Comparison of ENCODE assay signal across 24 mouse cellular contexts in genomic region chr5:134848571-134848970, GRCm38 (mm10). TPM values are rescaled to one million over a fixed set of nuclear protein-coding genes. Genes with fewer than 3 reads are reported as not detected.
DNase-seq lines count a peak whose midpoint lies in the region; ATAC-seq lines count a peak whose summit lies in the region.
"Had no signal": no experiment of that assay in that cellular context is flagged by ENCODE, and none has a peak within 500 bp of the region (broad histone marks: within the 10 kb centered on the region; RNA-seq: fewer than 3 reads in every experiment).

No protein-coding gene starts in this region.

- H3K27ac ChIP-seq in kidney, embryonic 14.5 days (ENCODE audit: low read depth, low read length) = no peak overlapping the region
- H3K27ac ChIP-seq in midbrain, embryonic 11.5 days (ENCODE audit: low read depth, low read length) = no peak overlapping the region
- H3K27ac ChIP-seq in midbrain, embryonic 16.5 days (ENCODE audit: low read length) = no peak overlapping the region
- H3K27ac ChIP-seq: embryonic facial prominence, embryonic 12.5 days; forebrain, embryonic 10.5 days; forebrain, embryonic 12.5 days had no signal

- peak; percentile 43 for DNase-seq in kidney, adult 11 months
- peak; percentile 21 to 38 for DNase-seq in kidney, adult 8-10 months
- DNase-seq in kidney, postnatal 10 days = no peak
- peak; percentile 75 for DNase-seq in midbrain, embryonic 11.5 days (ENCODE audit: low spot score, missing footprints)
- DNase-seq in fibroblast of lung, adult 2 months (ENCODE audit: low read depth) = peak; percentile 58
- no peak for DNase-seq in natural killer cell, adult 2 months (ENCODE audit: low spot score in 2 of 2)
- DNase-seq: adrenal gland, adult 2 months; adrenal gland, postnatal 10 days; adrenal gland, postnatal 25 days; cerebellum, adult 11 months; cerebellum, adult 18-20 months; cerebellum, adult 8-10 months; cerebellum, adult 9-11 months; cerebellum, postnatal 36 days; embryo, embryonic 11 days had no signal

- H3K36me3 ChIP-seq in kidney, embryonic 14.5 days (ENCODE audit: control insufficient read depth, insufficient read depth, low read length) = no peaks in the 10 kb centered on the region
- H3K36me3 ChIP-seq in midbrain, embryonic 11.5 days (ENCODE audit: control insufficient read depth, insufficient read depth, low read length) = no peaks in the 10 kb centered on the region
- no peaks in the 10 kb centered on the region for H3K36me3 ChIP-seq in midbrain, embryonic 16.5 days (ENCODE audit: control insufficient read depth, insufficient read depth, low read length)
- H3K36me3 ChIP-seq: embryonic facial prominence, embryonic 12.5 days; forebrain, embryonic 10.5 days; forebrain, embryonic 12.5 days had no signal

- no peak overlapping the region for H3K9ac ChIP-seq in kidney, embryonic 14.5 days (ENCODE audit: low read depth, low read length)
- no peak overlapping the region for H3K9ac ChIP-seq in midbrain, embryonic 11.5 days (ENCODE audit: low read length)
- no peak overlapping the region for H3K9ac ChIP-seq in midbrain, embryonic 16.5 days (ENCODE audit: low read depth, low read length)
- H3K9ac ChIP-seq: embryonic facial prominence, embryonic 12.5 days; forebrain, embryonic 12.5 days had no signal

- H3K9me3 ChIP-seq in kidney, embryonic 14.5 days (ENCODE audit: control insufficient read depth, low read length) = no peaks in the 10 kb centered on the region
- no peaks in the 10 kb centered on the region for H3K9me3 ChIP-seq in midbrain, embryonic 11.5 days (ENCODE audit: control insufficient read depth, low read length)
- no peaks in the 10 kb centered on the region; the same call in 1 of the 2 replicates for H3K9me3 ChIP-seq in midbrain, embryonic 16.5 days (replicated peaks; ENCODE audit: control insufficient read depth, low read length, poor library complexity, severe bottlenecking)

- H3K4me3 ChIP-seq in kidney, embryonic 14.5 days (ENCODE audit: low read length) = no peak overlapping the region
- H3K4me3 ChIP-seq in midbrain, embryonic 11.5 days (ENCODE audit: low read depth, low read length) = no peak overlapping the region
- no peak overlapping the region for H3K4me3 ChIP-seq in midbrain, embryonic 16.5 days (ENCODE audit: low read depth, low read length)
- H3K4me3 ChIP-seq: embryonic facial prominence, embryonic 12.5 days; forebrain, embryonic 10.5 days; forebrain, embryonic 12.5 days had no signal

- H3K4me1 ChIP-seq in kidney, embryonic 14.5 days (ENCODE audit: control insufficient read depth, insufficient read depth, low read length) = no peaks in the 10 kb centered on the region
- H3K4me1 ChIP-seq in midbrain, embryonic 11.5 days (ENCODE audit: control insufficient read depth, insufficient read depth, low read length) = no peaks in the 10 kb centered on the region
- H3K4me1 ChIP-seq in midbrain, embryonic 16.5 days (ENCODE audit: control insufficient read depth, insufficient read depth, low read length) = no peaks in the 10 kb centered on the region
- H3K4me1 ChIP-seq: forebrain, embryonic 12.5 days had no signal

- no peak overlapping the region for H3K4me2 ChIP-seq in kidney, embryonic 14.5 days (replicated peaks; ENCODE audit: low read depth, low read length)
- H3K4me2 ChIP-seq in midbrain, embryonic 11.5 days = no peak overlapping the region
- no peak overlapping the region for H3K4me2 ChIP-seq in midbrain, embryonic 16.5 days (ENCODE audit: low read length)
- H3K4me2 ChIP-seq: embryonic facial prominence, embryonic 12.5 days; forebrain, embryonic 12.5 days had no signal

- no peak for ATAC-seq in kidney, embryonic 14.5 days (ENCODE audit: low FRiP score, low TSS enrichment)
- no peak for ATAC-seq in midbrain, embryonic 11.5 days (ENCODE audit: low FRiP score)
- no peak for ATAC-seq in midbrain, embryonic 16.5 days
- ATAC-seq: forebrain, embryonic 14.5 days; forebrain, embryonic 16.5 days had no signal

- H3K27me3 ChIP-seq in kidney, embryonic 14.5 days (ENCODE audit: control insufficient read depth, insufficient read depth, low read length) = no peaks in the 10 kb centered on the region
- H3K27me3 ChIP-seq in midbrain, embryonic 11.5 days (ENCODE audit: control insufficient read depth, insufficient read depth, low read length) = no peaks in the 10 kb centered on the region
- no peaks in the 10 kb centered on the region for H3K27me3 ChIP-seq in midbrain, embryonic 16.5 days (ENCODE audit: control insufficient read depth, insufficient read depth, low read depth, low read length)
- H3K27me3 ChIP-seq: embryonic facial prominence, embryonic 12.5 days; forebrain, embryonic 12.5 days had no signal

- WGBS in kidney, embryonic 14.5 days = 87% methylated on average over 13 of the region's 13 CpGs
- WGBS in midbrain, embryonic 11.5 days = 93% methylated on average over 13 of the region's 13 CpGs
- WGBS in midbrain, embryonic 16.5 days = 95% methylated on average over 13 of the region's 13 CpGs

RNA-seq across cellular contexts. Expression of gene Tmem270, which starts 58.0 kb away (rescaled TPM):
- not detected in 2 replicates for polyA plus RNA-seq in kidney, embryonic 14.5 days (2014; fragmentation: Nextera tagmentation; extraction: Ambion mirVana)
- polyA plus RNA-seq in midbrain, embryonic 11.5 days (2014; fragmentation: Nextera tagmentation; extraction: Ambion mirVana) = not detected in 2 replicates
- not detected in 2 replicates for polyA plus RNA-seq in midbrain, embryonic 16.5 days (2015; fragmentation: Nextera tagmentation; extraction: Ambion mirVana)
- polyA plus RNA-seq: adrenal gland, adult 2 months; brain, embryonic 14.5 days; C2C12; embryonic facial prominence, embryonic 12.5 days; forebrain, embryonic 10.5 days; forebrain, embryonic 12.5 days; forebrain, embryonic 14.5 days; forebrain, embryonic 16.5 days had no signal

Comparison
In these comparisons a context has a peak if more than half of its experiments do, and no peak if none do; other contexts are left out.
1. DNase-seq: peak in kidney, adult 11 months (single experiment), kidney, adult 8-10 months (2 of 2), midbrain, embryonic 11.5 days (single experiment) and fibroblast of lung, adult 2 months (single experiment); none in kidney, postnatal 10 days (single experiment) and natural killer cell, adult 2 months (0 of 2).